Mouse (Mus musculus): ENCODE data around the gene Fancg.

- TF ChIP-seq POLR2A (IDR thresholded peaks at IDR 0.05; ENCODE audit: low read depth, low read length) = peak; percentile 88
- no peak for TF ChIP-seq ZNF384 (IDR thresholded peaks at IDR 0.05; ENCODE audit: low read depth, low read length)
- no peak for TF ChIP-seq EP300 (IDR thresholded peaks at IDR 0.05; ENCODE audit: low read length)
- peak; percentile 69; the same call in 1 of the 2 replicates for TF ChIP-seq MAZ (IDR thresholded peaks at IDR 0.05; ENCODE audit: low read depth, low read length)
- peak; percentile 75; the same call in 1 of the 2 replicates for TF ChIP-seq GABPA (IDR thresholded peaks at IDR 0.05; ENCODE audit: insufficient replicate concordance, low read depth, low read length)
- no peak for TF ChIP-seq CHD1 (IDR thresholded peaks at IDR 0.05; ENCODE audit: low read depth, low read length)
- no peak for TF ChIP-seq USF1 (IDR thresholded peaks at IDR 0.05; ENCODE audit: low read depth, low read length)
- TF ChIP-seq ELF1 (IDR thresholded peaks at IDR 0.05; ENCODE audit: low read depth, low read length) = peak; percentile 78
- peak; percentile 35; the same call in 1 of the 2 replicates for TF ChIP-seq MYC (IDR thresholded peaks at IDR 0.05; ENCODE audit: low read depth, low read length)
- TF ChIP-seq CTCF (conservative IDR thresholded peaks at IDR 0.05 in 1 of 2, IDR thresholded peaks at IDR 0.05 in 1 of 2; ENCODE audit: low read depth in 2 of 2, low read length in 2 of 2) = peak in 1 of 2 experiments; percentile 45; a peak in 2 of 4 replicates
- no peak for TF ChIP-seq RCOR1 (conservative IDR thresholded peaks at IDR 0.05; ENCODE audit: low read depth, low read length)
- no peak for TF ChIP-seq MAFK (IDR thresholded peaks at IDR 0.05; ENCODE audit: insufficient replicate concordance, low read length)
Observed at GRCm38 (mm10) chr4:43031237-43031995, 21.1 kb upstream of the Fancg start, which contains the start of gene Stoml2.
